Mouse (Mus musculus) layer of hippocampus, adult 6 months (tissue): ENCODE measurements around the gene Ndufs6. TPM values are rescaled to one million over a fixed set of nuclear protein-coding genes. Genes with fewer than 3 reads are reported as not detected.

Experiments used
- long read RNA-seq, 2 experiments: library from polyadenylated mRNA; unstranded; transcript quantifications; one replicate each; pipeline ENCODE4 v2.0.0; 2019 to 2020
- polyA plus RNA-seq: library from polyadenylated mRNA; unstranded; fragments of <200 nt; fragmentation: Nextera tagmentation; gene quantifications from 2 replicates; pipeline ENCODE4 v1.2.3, GENCODE M21; 2021

The Ndufs6 gene
- 405 and 433 TPM in 2 replicates for polyA plus RNA-seq
- long read RNA-seq, experiment 1, transcript Ndufs6-201 (4 exons, 568 nt), result major isoform, 143 of 159 reads
- long read RNA-seq, experiment 1, transcript Ndufs6-202 (4 exons, 534 nt), result minor isoform, 12 of 159 reads
- long read RNA-seq, experiment 1, partial matches to known transcripts, result 2 of 159 reads
- long read RNA-seq, experiment 1, other reads (novel, unspliced or antisense), result 2 of 159 reads
- long read RNA-seq, experiment 2, transcript Ndufs6-201 (4 exons, 568 nt), result major isoform, 8 of 13 reads
- long read RNA-seq, experiment 2, partial matches to known transcripts, result 1 of 13 reads
- long read RNA-seq, experiment 2, other reads (novel, unspliced or antisense), result 1 of 13 reads

GRCm38 (mm10) chr13:73327827-73328698, at the start of gene Ndufs6, which contains the start of gene Mrpl36:
Ndufs6 (minus strand) TSS chr13:73328542.
Mrpl36 (plus strand) TSS chr13:73328513.

Other genes starting within 250 kb of the Ndufs6 start
- not detected in 2 replicates for gene Irx4, start 68.1 kb downstream of the Ndufs6 start, polyA plus RNA-seq
- gene Mrpl36, start within 50 bp of the Ndufs6 start, polyA plus RNA-seq, result 113 and 121 TPM in 2 replicates
- gene Lpcat1, start 138.7 kb upstream of the Ndufs6 start, polyA plus RNA-seq, result 15.1 and 17.5 TPM in 2 replicates
- 0.15 and 0.18 TPM in 2 replicates for gene Slc6a3, start 208.2 kb upstream of the Ndufs6 start, polyA plus RNA-seq